Mouse (Mus musculus): ENCODE measurements around the gene Igfbp7.

Igfbp7 gene

DNA sequence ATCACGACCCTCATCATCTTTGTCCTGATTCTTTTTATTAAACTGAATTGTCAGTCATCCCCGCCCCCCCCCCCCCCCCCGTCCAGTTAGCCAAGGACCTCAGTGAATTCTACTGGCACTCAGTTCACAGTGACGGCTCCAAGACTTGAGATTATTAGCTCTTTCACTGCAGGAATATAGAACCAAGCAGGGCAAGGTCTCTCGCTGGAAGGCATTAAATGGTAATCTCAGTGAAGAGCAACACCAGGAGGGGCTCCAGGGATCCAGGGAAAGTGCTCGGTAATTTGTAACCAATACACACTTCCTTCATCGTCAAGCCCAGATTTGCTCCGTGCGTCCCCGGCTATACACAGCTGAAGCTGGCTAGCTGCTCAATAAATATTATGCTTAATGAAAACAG, 2.9 kb downstream of the Igfbp7 start:
- DNase-seq: no peak

DNA sequence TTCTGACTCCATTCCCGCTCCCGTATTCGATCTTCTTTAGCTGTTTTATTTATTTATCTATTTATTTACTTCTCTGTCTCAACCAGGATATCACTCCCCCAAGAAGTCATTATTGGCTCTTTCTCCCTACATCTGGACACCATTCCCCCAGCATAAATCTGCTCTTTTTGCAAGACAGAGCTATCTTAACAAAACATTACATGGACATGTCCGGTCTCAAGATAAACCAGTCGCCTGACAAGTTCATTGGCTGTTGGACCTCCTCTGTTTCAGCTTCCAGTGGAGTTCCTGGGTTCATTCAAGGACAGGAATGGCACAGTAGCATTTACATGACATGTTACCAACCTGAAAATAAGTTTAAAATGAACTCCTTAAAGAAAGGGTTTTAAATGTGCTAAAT, 4.9 kb downstream of the Igfbp7 start:
- DNase-seq: no peak

DNA sequence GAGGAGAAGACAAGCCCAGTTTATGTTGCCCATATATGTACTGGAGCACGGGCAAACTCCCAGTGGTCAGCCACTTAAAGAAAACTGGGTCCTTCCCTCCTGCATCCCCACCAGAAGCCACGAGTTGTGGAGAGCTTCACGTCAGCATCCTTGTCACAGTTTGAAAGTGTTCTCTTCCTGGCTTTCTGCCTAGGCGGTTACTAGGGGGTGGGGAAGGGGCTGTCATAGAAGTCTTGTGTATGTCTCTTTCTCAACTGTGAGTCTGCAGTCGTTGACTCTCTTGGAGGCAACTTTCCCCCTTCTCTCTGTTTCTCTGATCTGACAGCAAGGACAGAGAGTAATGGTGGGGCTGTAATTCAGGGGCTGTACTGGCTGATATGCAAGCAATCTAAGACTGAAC, 5.7 kb downstream of the Igfbp7 start:
- DNase-seq: no peak

DNA sequence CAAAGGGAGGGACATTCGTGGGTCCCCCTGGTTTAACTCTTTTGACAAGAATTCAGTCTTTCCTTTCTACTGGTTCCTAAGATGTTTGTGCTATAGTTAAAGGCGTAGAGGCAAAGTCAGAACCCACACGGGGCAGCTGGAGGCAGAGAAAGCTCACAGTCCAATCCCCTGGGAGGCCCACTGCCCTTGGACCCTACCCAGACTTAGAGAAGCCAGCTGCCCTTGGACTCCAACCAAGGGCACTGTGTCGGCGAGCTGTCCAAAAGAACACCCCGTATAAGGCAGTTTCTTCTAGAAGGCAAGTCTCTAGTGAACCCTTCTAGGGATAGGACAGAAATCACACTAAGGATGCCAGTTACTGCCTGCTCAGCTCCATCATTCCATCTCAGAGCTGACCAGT, 7.0 kb downstream of the Igfbp7 start:
- no peak for DNase-seq

- DNase-seq: no peak
These were observed 7.7 kb downstream of the Igfbp7 start for GRCm38 (mm10) chr5:77400151-77400550.

- no peak for DNase-seq
These were observed 8.8 kb downstream of the Igfbp7 start for GRCm38 (mm10) chr5:77399076-77399475.

DNA sequence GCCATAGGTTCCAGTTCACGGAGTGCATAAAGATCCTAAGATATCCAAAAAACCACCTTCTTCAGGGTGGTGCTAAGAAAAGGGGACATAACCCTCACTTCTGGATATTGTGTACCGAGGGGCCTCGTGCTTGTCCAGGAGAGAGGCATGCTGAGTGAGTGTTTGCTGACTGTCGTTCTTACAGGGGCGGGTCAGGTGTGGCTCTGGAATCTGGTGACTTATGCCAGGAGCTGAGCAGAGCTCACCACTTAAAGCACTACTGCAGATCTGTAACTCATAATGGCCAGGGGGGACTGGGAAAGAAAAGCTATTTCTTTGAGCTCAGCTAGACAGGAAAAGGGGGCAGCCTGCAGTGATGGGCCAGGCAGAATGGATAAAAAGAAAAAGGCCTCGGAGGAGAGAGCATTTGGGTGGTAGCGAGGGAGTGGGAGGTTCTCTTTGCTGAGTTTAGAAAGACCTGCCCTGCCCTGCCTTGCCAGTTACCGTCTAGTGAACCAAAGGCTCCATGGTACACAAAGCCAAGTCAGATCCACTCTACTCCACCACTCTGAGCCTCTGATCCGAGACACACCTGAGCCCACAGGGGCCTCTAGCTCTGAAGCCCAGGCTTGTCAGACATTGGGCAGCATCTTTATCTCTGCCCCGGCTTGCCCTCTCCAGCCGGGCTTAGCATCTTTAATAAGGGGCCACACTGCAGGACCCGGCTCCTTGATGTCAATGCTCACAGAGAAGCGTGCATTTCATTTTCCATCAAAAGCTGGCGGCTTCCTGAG, 9.4 kb downstream of the Igfbp7 start:
- DNase-seq: no peak

DNA sequence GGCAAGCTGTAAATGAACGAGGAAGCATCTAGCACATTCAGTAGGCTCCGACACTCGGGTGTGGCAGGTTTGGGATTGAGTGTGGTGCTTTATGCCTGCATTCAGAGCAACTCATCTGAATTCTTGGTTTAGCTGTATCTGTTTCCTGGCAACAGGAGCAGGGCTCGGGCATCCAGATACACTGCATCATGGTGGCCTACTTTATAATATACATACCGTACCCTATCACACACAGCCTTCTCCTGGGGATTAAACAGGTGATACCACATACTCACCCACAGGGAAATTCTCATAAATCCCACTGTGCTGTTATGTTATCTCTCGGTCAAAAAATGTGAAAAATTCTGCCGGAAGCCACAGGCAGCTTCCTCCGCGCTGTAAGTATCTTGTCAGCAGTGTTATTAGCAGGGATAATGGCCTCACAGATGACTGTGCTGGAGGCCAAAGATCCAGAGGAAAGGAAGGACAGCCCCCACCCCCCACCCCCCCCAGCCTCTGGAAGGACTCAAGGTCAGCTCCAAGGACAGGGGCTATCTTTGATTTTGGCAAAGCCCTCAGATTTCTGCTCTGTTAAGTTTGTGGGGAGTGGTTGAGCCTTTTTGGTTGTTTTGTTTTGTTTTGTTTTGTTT, 13.7 kb downstream of the Igfbp7 start:
- no peak for DNase-seq

GRCm38 (mm10) chr5:77393094-77393619, 14.7 kb downstream of the Igfbp7 start:
- no peak for DNase-seq

DNA sequence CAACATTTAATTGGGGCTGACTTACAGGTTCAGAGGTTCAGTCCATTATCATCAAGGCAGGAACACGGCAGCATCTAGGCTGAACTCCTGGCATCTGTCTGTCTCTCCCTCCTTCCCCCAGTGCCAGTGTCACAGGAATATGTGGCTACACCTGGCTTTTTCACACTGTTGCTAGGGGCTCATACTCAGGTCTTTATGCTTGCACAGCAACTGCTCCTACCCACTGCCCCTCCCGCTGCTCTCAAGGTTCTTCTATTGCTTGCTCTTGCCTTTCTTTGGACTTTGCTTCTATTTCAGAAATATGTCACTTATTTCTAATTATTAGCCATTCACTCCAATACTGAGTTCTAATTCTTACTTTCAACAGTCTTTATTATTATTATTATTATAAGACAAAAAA, 17.6 kb downstream of the Igfbp7 start:
- DNase-seq: no peak

GRCm38 (mm10) chr5:77388359-77388758, 19.5 kb downstream of the Igfbp7 start:
- DNase-seq: no peak

- DNase-seq: no peak
These were observed 20.5 kb downstream of the Igfbp7 start for GRCm38 (mm10) chr5:77387414-77387704.

DNA sequence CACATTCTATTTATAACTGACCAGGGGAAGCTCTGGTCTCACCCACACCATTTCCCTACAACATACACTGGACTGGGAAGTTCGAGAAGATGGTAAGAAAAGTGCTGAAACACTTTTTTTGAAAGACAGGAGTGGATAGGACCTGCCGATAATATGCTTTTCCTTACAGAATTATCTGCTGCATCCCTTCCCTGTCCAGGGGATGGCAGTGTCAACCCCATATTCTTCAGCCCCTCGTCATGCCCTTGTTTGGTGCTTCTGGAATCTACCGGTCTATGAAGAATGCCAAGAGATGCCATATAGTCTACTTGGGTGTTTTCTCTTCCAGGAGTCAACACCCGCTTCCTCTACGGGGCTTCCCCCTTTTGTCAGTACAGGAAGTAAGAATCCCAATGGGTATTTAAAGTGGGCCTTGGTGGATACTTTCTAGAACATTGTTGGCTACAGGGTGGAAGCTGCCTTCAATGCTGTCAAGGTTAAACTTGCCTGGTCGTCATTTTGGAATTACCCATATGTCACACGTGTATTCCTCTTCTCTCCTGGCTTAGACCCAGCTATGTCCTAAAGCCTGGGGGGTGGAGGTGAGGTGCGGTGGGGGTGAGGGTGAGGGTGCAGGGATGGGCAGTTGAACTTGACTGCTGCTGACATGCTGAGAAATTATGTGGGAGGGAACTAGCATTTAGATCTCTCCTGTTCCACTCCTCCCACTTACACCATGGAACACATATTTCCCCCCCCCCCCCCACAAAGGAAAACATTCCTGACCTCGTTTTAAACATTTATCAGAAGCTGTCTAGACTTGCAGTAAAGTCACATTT, 21.0 kb downstream of the Igfbp7 start:
- DNase-seq: no peak

GRCm38 (mm10) chr5:77385900-77386595, 21.8 kb downstream of the Igfbp7 start:
- no peak for DNase-seq

DNA sequence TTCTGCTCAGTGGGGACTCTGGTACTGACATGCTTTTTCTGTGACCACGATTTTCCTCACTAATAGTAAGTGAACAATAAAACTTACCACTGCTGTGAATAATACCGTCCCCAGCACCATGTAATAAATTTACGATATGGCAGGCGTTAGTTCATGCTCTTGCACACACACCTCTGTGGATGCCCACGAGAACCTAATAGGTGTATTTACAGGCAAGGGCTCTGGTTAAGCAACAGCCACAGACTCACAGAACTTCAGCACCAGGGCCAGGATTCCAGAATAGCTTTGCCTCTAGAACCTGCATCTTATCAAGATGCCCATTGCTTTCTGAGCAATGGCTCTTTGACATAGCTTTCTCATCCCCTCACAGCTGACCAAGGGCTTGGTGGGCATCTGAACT, 22.6 kb downstream of the Igfbp7 start:
- DNase-seq: no peak

DNA sequence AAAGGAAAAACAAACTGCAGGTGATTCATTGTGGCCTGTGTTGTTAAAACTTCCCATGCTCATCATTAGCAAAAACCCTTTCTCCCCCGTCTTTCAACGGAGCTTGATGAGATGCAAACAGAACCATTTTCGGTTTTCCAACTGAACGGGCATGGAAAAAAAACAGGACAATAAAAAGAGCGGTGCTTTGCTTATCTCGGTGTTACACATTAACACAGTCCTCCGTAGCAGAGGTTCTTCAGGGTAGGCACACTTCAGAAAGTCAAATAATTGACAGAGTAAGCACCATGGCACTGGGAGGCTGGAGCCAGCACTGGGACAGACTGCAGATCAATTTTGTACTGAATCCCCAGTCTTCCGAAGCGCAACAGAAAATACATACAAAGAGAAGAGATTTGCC, 23.1 kb downstream of the Igfbp7 start:
- no peak for DNase-seq

DNA sequence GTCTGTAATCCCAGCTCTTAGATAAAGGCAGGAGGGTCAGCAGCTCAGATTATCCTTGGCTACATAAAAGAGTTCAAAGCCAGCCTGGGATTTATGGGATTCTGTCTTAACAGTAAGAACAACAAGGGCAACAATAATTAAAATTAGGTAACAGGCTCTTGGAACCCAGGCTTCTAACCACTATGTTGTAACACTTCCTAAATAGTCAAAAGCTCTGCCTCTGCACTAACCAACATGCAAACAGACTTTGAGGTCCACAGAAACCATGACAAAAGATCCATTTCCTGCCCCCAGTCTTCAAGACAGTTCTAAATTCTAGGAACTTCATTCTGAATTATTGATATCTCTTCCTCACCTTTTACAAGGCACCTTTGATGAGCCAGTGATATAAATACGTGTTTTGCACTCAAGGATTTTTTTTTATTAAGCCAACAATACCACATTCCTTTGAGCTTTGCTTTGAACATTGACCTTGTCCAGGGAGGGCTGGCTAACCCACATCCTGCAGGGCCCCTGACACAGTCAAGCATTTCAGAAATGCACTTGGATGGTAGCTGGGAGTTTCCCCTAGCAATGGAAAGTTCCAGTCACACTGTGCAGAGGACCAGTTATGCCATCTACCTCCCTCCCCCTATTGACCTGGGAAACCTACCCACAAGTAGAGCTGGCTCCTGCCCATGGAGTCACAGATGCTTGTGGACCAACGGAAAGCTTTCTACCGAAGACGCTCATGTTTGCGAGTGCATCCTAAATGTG, 23.9 kb downstream of the Igfbp7 start:
- DNase-seq: no peak

DNA sequence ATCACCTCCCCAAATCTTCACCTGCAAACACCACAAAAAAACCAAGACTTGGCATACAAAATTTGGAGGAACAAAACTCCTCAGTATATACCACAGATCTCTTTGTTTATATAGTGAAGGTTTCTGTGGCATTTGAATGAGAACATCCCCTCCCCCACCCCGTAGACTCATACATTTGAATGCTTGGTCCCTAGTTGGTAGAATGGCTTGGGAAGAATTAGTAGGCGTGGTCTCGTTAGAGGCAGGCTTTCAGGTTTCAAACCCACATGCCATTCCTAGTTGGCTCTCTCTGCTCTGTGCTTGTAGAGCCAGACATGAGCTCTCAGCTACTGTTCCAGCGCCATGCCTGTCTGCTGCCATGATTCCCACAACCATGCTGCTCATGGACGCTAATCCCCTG, 26.2 kb downstream of the Igfbp7 start:
- no peak for DNase-seq

- no peak for DNase-seq
These were observed 26.6 kb downstream of the Igfbp7 start for GRCm38 (mm10) chr5:77381283-77381682.

GRCm38 (mm10) chr5:77380321-77380901, 27.4 kb downstream of the Igfbp7 start:
- no peak for DNase-seq

DNA sequence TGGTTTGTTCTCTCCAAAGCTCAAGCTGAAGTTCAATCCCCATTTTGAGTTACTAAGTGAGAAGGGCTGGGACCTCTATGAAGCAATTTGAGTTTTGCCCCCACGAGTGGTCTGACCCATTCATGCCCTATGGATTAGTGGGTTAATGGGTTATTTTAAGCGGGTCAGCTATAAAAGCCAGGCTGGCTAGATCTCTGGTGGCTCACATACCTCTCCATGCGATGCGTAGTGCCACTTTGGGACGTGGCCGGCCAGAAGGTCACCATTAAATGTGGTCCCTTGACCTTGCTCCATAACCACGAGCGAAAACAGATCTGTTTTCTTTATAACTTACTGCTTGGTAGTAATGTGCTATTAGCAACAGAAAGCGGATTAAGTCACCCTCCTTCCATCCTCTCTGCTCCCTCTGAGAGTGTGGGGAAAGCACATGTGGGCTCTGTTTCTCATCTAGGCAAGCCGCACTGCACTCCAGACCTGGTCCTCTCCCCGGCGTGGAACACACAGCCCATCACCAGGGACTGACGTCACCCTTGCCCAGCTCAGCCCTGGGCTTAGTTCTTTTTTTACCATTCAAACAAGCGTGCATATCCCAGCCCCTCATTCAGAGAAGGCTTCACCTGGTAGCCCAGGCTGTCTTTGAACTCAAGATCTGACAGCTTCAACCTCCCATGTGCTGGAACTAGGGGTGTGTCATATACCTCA, 28.3 kb downstream of the Igfbp7 start:
- DNase-seq: no peak

Measured in right cerebral cortex, postnatal 14 days (tissue).